Mouse (Mus musculus) bone marrow macrophage, adult 2 months (primary cell): ENCODE measurements around the gene Ctrl.

Source experiments
- CTCF ChIP-seq: IDR thresholded peaks from 2 replicates; pipeline ENCODE4 v1.5.1; 2012; ENCODE audit warnings: low read depth, mild to moderate bottlenecking, low read length, moderate library complexity
- POLR2A ChIP-seq: IDR thresholded peaks from 2 replicates; pipeline ENCODE4 v1.6.1; 2012; ENCODE audit warnings: mild to moderate bottlenecking, low read depth, low read length, borderline replicate concordance

DNA sequence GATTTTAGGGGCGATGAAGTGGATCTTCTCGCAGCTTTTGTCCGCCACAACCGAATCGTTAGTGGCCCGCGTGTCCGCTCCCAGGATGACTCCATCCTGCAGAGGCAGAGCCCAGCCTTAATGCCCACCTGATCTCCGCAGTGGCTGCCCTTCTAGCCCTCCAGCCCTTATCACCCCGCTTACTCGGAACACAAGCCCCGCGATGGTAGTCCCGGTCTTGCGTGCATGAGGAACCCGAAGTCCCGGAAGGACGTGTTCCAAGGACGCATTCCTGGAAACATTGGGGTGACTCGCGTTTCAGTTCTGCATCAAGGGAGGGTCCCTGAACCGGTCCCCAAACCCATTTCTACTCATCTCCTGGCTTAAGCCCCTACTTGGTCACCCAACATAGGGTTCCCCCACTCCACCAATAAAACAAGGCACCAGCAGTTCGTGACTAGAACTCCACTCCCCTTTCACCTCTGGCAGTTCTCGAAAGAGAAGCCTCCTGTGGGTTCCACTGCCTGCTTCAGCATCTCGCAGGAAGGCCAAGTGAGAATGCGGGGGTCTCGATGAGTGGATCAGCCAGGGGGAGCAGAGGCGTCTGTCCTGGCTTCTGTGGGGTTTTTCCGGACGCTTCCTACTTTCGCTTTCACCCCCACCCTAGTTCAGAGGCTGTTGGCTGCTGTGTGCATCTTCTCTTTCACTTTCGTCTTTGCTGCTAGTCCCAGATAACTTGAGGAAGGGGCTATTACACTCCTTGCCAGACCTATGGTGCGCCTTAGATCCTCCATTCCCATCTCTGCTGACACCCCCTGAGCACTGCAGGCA is 4.0 kb upstream of the Ctrl start:
- TF ChIP-seq POLR2A (no peak), CTCF (no peak)
